Mouse (Mus musculus) forebrain, embryonic 11.5 days (tissue): Measurements from ENCODE around the gene Dnah3. TPM values are rescaled to one million over a fixed set of nuclear protein-coding genes. Genes with fewer than 3 reads are reported as not detected.

Experiments used
- ATAC-seq: fragments of 200-750 bp; cut with Nextera tagmentation; replicated peaks from 2 replicates; pipeline ENCODE4 v1.8.0; 2017; ENCODE audit warnings: moderate TSS enrichment; ENCODE audit not compliant: low FRiP score
- DNase-seq: peaks from one replicate; pipeline ENCODE4 v3.0.0-alpha.2; 2017; ENCODE audit warnings: low spot score
- H3K27ac ChIP-seq: fragments of 300-500 bp; sonication (generic); 2 replicates; pipeline ENCODE4 v1.5.1; 2014; ENCODE audit warnings: low read depth, low read length
- H3K27me3 ChIP-seq: fragments of 300-500 bp; sonication (generic); 2 replicates; pipeline ENCODE4 v1.6.1; 2014; ENCODE audit warnings: mild to moderate bottlenecking, low read length, mixed read lengths; ENCODE audit not compliant: control insufficient read depth, insufficient read depth
- H3K36me3 ChIP-seq: fragments of 300-500 bp; sonication (generic); 2 replicates; pipeline ENCODE4 v1.6.1; 2014; ENCODE audit warnings: mild to moderate bottlenecking, low read length, moderate library complexity, mixed read lengths; ENCODE audit not compliant: control insufficient read depth, insufficient read depth
- H3K4me1 ChIP-seq: fragments of 300-500 bp; sonication (generic); replicated peaks from 2 replicates; pipeline ENCODE4 v1.6.1; 2014; ENCODE audit warnings: low read length, mixed read lengths; ENCODE audit not compliant: control insufficient read depth, insufficient read depth
- H3K4me2 ChIP-seq: fragments of 300-500 bp; sonication (generic); 2 replicates; pipeline ENCODE4 v1.6.1; 2014; ENCODE audit warnings: low read depth, mild to moderate bottlenecking, low read length, moderate library complexity, mixed read lengths; ENCODE audit not compliant: severe bottlenecking
- H3K4me3 ChIP-seq: fragments of 300-500 bp; sonication (generic); 2 replicates; pipeline ENCODE4 v1.5.1; 2014; ENCODE audit warnings: low read depth, low read length
- H3K9ac ChIP-seq: fragments of 300-500 bp; sonication (generic); 2 replicates; pipeline ENCODE4 v1.6.1; 2014; ENCODE audit warnings: low read length
- H3K9me3 ChIP-seq: fragments of 300-500 bp; sonication (generic); 2 replicates; pipeline ENCODE4 v1.6.1; 2016; ENCODE audit warnings: low read length, mixed read lengths; ENCODE audit not compliant: control insufficient read depth
- WGBS: fragments of 180-500 bp; shearing (Covaris S2); extraction: QIAGEN DNeasy Blood & Tissue Kit; methylation state at CpG from one replicate; pipeline ENCODE4 v1.1.7; 2014; 5-methylcytosine and 5-hydroxymethylcytosine counted together
- polyA plus RNA-seq: library from polyadenylated mRNA; unstranded; fragments of >200 nt; fragmentation: Nextera tagmentation; extraction: Ambion mirVana; gene quantifications from 2 replicates; pipeline ENCODE4 v1.2.1, GENCODE M21; 2014

Gene Dnah3
- polyA plus RNA-seq, 1 experiment from 2014 or later, result 0.07 TPM

GRCm38 (mm10) chr7:120109676-120110075 is 14.6 kb upstream of the Dnah3 start:
- Histone ChIP-seq H3K27ac (no peak overlapping the region), H3K9me3 (no peaks in the 10 kb centered on the region), H3K9ac (no peak overlapping the region), H3K27me3 (no peaks in the 10 kb centered on the region), H3K4me1 (no peaks in the 10 kb centered on the region), H3K36me3 (no peaks in the 10 kb centered on the region), H3K4me2 (no peak overlapping the region), H3K4me3 (no peak overlapping the region)
- 87% methylated on average over 5 of the region's 5 CpGs for WGBS
- DNase-seq (no peak), ATAC-seq (no peak)

GRCm38 (mm10) chr7:120106356-120106755 is 11.3 kb upstream of the Dnah3 start:
- no peak overlapping the region for H3K9ac ChIP-seq
- H3K27ac ChIP-seq, result no peak overlapping the region
- H3K4me1 ChIP-seq, result no peaks in the 10 kb centered on the region; the same call in 1 of the 2 replicates
- H3K36me3 ChIP-seq, result no peaks in the 10 kb centered on the region
- no peaks in the 10 kb centered on the region for H3K9me3 ChIP-seq
- H3K4me2 ChIP-seq, result no peak overlapping the region
- no peak overlapping the region for H3K4me3 ChIP-seq
- no peak for DNase-seq
- H3K27me3 ChIP-seq, result peaks cover 10% of the 10 kb centered on the region; the same call in 1 of the 2 replicates
- no peak for ATAC-seq
- WGBS, result 78% methylated on average over 2 of the region's 2 CpGs

GRCm38 (mm10) chr7:120104975-120105374 is 9.9 kb upstream of the Dnah3 start:
- ATAC-seq, result no peak
- 55% methylated on average over 3 of the region's 3 CpGs for WGBS

GRCm38 (mm10) chr7:120103019-120103567 is 8.0 kb upstream of the Dnah3 start:
- H3K9me3 ChIP-seq, result no peaks in the 10 kb centered on the region
- no peaks in the 10 kb centered on the region; the same call in 1 of the 2 replicates for H3K4me1 ChIP-seq
- 2% methylated on average over 25 of the region's 25 CpGs for WGBS
- H3K36me3 ChIP-seq, result no peaks in the 10 kb centered on the region
- peak overlapping the region; percentile 60 for H3K9ac ChIP-seq
- ATAC-seq (peak; percentile 34; the same call in 1 of the 2 replicates), DNase-seq (peak; percentile 51)
- peak overlapping the region; percentile 76 for H3K4me2 ChIP-seq
- peaks cover 10% of the 10 kb centered on the region; the same call in 1 of the 2 replicates for H3K27me3 ChIP-seq
- peak overlapping the region; percentile 53 for H3K4me3 ChIP-seq
- H3K27ac ChIP-seq, result no peak overlapping the region

More at GRCm38 (mm10) chr7:120104975-120105374, 9.9 kb upstream of the Dnah3 start:
- Histone ChIP-seq H3K27ac (no peak overlapping the region), H3K9me3 (no peaks in the 10 kb centered on the region), H3K4me2 (no peak overlapping the region), H3K27me3 (peaks cover 10% of the 10 kb centered on the region; the same call in 1 of the 2 replicates), H3K4me3 (no peak overlapping the region), H3K4me1 (no peaks in the 10 kb centered on the region; the same call in 1 of the 2 replicates), H3K36me3 (no peaks in the 10 kb centered on the region), H3K9ac (no peak overlapping the region)
- DNase-seq, result no peak

GRCm38 (mm10) chr7:120102164-120102972 is 7.3 kb upstream of the Dnah3 start, which contains the start of gene Tmem159:
Gene Tmem159 (plus strand): TSS chr7:120102353.
- DNase-seq (peak; percentile 88), ATAC-seq (peak; percentile 93)
- no peaks in the 10 kb centered on the region for H3K36me3 ChIP-seq
- H3K9me3 ChIP-seq, result no peaks in the 10 kb centered on the region
- H3K4me2 ChIP-seq, result peak within 1 kb of the TSS; percentile 76
- no peaks in the 10 kb centered on the region; the same call in 1 of the 2 replicates for H3K4me1 ChIP-seq
- no peak within 1 kb of the TSS for H3K27ac ChIP-seq
- WGBS, result under 1% methylated on average over 42 of the region's 42 CpGs
- H3K27me3 ChIP-seq, result peaks cover 10% of the 10 kb centered on the region; the same call in 1 of the 2 replicates
- H3K4me3 ChIP-seq, result peak within 1 kb of the TSS; percentile 53
- H3K9ac ChIP-seq, result peak within 1 kb of the TSS; percentile 60

GRCm38 (mm10) chr7:120098403-120098802 is 3.3 kb upstream of the Dnah3 start:
- Histone ChIP-seq H3K9ac (no peak overlapping the region), H3K9me3 (no peaks in the 10 kb centered on the region), H3K27me3 (peaks cover 7% of the 10 kb centered on the region; the same call in 1 of the 2 replicates), H3K36me3 (no peaks in the 10 kb centered on the region), H3K4me3 (no peak overlapping the region), H3K4me2 (no peak overlapping the region), H3K27ac (no peak overlapping the region), H3K4me1 (no peaks in the 10 kb centered on the region; the same call in 1 of the 2 replicates)
- peak; percentile 85 for DNase-seq
- peak; percentile 61; the same call in 1 of the 2 replicates for ATAC-seq
- WGBS, result 22% methylated on average over 9 of the region's 9 CpGs

- Histone ChIP-seq H3K4me2 (no peak overlapping the region), H3K27me3 (peaks cover 5% of the 10 kb centered on the region; the same call in 1 of the 2 replicates), H3K36me3 (no peaks in the 10 kb centered on the region), H3K9me3 (no peaks in the 10 kb centered on the region), H3K4me3 (no peak overlapping the region), H3K27ac (no peak overlapping the region), H3K9ac (no peak overlapping the region), H3K4me1 (no peaks in the 10 kb centered on the region; the same call in 1 of the 2 replicates)
- 9% methylated on average over 7 of the region's 7 CpGs for WGBS
- DNase-seq (peak; percentile 79), ATAC-seq (peak; percentile 61)
Observed at GRCm38 (mm10) chr7:120097845-120098244, 2.8 kb upstream of the Dnah3 start.

GRCm38 (mm10) chr7:120094216-120094615 is 864 bp downstream of the Dnah3 start:
- no peaks in the 10 kb centered on the region for H3K4me1 ChIP-seq
- 95% methylated on average over 3 of the region's 3 CpGs for WGBS
- H3K27ac ChIP-seq, result no peak overlapping the region
- H3K4me3 ChIP-seq, result no peak overlapping the region
- H3K36me3 ChIP-seq, result no peaks in the 10 kb centered on the region
- no peak overlapping the region for H3K4me2 ChIP-seq
- H3K9ac ChIP-seq, result no peak overlapping the region
- H3K27me3 ChIP-seq, result no peaks in the 10 kb centered on the region
- DNase-seq (no peak), ATAC-seq (no peak)
- no peaks in the 10 kb centered on the region for H3K9me3 ChIP-seq
